Mouse (Mus musculus) testis, postnatal 10 days (tissue): ENCODE measurements around the gene Asic3.

ENCODE experiments used
- DNase-seq: peaks from one replicate; pipeline ENCODE4 v3.0.0; 2021; ENCODE audit warnings: low spot score

Asic3 gene

GRCm38 (mm10) chr5:24423129-24424003, 10.2 kb downstream of the Asic3 start, which contains the start of the genes Cdk5 and Slc4a2:
Gene Cdk5, minus strand, starts transcription at chr5:24423530.
Gene Slc4a2, plus strand, starts transcription at chr5:24423837.
- DNase-seq, result peak; percentile 98

GRCm38 (mm10) chr5:24424004-24424781, 11.0 kb downstream of the Asic3 start:
- no peak for DNase-seq

GRCm38 (mm10) chr5:24424861-24425411, 11.7 kb downstream of the Asic3 start:
- DNase-seq, result peak; percentile 91

GRCm38 (mm10) chr5:24425421-24426036, 12.3 kb downstream of the Asic3 start:
- no peak for DNase-seq

GRCm38 (mm10) chr5:24426037-24426432, 12.8 kb downstream of the Asic3 start:
- no peak for DNase-seq

- no peak for DNase-seq
Observed at GRCm38 (mm10) chr5:24426556-24427284, 13.5 kb downstream of the Asic3 start.

GRCm38 (mm10) chr5:24427285-24427633, 14.1 kb downstream of the Asic3 start:
- no peak for DNase-seq

DNA sequence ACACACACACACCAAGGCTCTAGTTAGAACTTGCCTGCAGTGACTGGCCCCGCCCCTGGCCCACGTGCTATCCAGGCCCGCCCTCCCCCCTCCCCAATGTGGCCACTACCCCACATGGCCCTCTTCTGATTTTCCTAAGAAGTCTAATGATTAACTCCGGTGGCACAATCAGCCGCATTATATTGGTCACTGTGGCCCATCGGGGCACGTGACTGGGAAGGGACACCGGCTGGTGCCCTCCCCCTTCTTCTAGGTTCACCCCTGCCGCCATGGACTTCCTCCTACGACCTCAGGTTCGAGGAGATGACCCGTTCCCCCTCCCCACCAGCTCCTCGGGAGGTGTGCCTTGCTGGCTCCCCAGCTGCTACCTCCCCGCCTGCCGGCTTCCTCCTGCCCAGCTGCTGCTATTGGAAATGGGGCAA, 14.8 kb downstream of the Asic3 start:
- no peak for DNase-seq

GRCm38 (mm10) chr5:24428596-24428995, 15.4 kb downstream of the Asic3 start:
- DNase-seq, result no peak

GRCm38 (mm10) chr5:24433993-24434392, 20.8 kb downstream of the Asic3 start:
- DNase-seq, result no peak

GRCm38 (mm10) chr5:24441187-24441586, 28.0 kb downstream of the Asic3 start:
- no peak for DNase-seq

DNA sequence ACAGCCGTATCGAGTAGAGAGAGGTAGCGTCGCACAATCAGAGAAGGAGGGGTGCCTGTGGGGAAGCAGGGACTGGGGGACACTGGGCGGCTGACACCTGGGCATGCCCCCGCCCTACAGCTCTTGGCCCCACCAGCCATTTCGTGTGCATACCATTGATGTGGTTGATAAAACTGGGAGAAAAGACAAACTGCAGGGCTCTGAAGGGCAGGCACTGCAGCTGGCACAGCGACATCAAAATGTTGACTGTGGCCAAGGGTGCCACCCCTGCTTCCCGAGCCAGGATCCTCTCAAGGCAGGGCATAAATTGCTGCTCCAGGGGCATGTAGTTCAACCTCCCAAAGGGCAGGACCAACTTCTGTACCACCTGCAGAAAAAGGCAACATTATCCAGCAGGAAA, 28.8 kb downstream of the Asic3 start:
- DNase-seq, result no peak

- no peak for DNase-seq
Observed at GRCm38 (mm10) chr5:24443204-24443603, 30.0 kb downstream of the Asic3 start.

DNA sequence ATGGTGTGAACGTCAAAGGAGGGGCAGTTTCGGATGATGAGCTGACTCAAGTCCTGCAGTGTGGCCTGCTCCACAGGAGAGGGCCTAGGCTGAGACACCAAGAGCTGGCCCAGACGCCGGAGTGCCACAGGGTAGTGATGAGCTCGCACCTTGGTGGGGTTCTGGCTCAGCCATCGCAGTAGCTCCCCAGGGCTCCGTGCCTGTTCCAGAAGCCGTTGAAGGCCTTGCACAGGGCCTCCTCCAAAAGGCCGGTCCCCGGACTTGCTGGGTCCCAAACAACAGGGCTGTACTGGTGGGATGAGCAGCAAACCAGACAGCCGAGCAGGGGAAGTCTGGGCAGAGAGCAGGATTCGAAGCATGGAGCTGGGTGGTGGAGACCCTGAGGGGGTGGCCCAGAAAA, 30.7 kb downstream of the Asic3 start:
- no peak for DNase-seq

DNA sequence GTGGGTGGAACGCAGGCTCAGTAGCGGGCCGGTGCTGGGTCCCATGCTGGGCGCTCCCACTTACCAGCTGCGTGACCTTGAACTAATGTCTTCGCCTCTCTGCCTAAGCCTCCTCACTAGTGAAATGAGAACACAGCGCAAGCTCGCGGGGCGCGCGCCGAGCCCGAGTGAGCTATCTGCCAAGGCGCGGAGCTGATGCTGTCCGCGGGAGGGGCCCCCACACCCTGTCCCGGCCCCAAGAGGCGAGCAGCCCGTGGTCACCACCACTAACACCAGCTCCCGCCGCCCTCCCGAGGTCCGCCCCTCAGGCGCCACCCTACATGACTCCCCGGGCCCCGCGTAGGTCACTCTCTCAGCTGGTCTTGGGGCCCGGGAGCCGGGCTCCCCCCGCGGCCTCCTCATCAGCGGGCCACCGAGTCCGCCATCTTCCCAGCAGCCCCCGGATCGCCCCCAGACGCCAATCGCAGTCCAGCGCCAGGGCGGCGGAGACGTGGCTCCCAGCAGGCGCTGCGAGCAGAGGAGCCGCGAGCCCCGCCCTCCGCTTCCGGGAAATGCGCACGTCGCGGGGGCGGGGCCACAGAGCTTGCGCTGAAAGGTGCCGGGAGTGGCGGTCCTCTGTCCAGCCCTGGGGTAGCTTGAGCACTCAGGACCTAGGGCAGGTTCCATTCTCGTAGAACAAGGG, 31.7 kb downstream of the Asic3 start, which contains the start of gene Fastk:
Fastk (minus strand) TSS at position 542 of the 682 bp plus-strand sequence.
- DNase-seq, result peak; percentile 97

DNA sequence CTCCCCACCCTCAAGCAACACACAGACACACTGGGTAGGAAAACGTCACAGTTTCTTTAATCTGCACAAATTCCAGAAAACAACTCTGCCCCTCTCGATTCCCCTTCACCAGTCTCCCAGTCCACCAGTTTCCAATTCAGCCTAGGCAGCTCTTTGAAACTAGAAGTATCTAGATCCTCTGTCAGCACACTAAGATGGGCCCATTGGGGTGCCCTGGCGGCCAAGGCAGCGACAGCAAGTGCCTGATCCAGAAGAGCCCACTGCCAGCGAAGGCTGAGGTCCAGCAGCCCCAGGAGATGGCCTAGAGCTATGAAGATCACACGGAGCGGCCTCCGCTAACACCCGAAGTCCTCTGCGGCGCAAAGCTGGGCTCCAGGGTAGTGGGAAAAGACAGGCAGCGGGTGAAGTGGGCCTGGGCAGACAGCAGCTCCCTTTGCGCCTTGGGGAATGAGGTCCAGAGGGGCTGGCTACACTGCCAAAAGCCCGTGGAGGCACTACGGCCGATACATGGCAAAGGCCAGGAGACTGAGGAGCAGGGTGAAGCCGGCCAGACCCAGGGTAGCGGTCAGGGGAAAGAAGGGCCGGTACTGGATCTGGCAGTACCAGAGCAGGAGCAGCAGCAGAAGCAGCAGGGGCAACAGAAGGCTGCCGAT, 32.4 kb downstream of the Asic3 start:
- no peak for DNase-seq

DNA sequence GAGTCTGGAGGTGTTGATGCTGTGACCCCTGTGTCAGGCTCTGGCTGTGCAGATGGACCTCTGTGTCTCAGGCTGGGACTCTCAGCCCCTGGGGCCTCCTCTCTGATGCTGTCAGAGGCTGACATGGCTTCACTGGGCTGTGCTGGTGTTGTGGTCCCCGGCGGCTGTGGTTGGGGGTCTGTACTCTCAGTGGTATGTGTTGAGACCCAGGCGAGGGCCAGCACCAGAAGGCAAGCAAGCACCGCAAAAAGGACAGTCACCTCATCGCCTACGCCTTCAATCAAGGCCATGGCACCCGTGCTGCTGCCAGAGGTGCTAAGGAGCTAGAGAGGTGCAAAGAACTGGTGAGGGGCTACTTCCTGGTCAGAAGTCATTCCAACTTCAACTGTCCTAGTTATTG, 33.4 kb downstream of the Asic3 start:
- no peak for DNase-seq

DNA sequence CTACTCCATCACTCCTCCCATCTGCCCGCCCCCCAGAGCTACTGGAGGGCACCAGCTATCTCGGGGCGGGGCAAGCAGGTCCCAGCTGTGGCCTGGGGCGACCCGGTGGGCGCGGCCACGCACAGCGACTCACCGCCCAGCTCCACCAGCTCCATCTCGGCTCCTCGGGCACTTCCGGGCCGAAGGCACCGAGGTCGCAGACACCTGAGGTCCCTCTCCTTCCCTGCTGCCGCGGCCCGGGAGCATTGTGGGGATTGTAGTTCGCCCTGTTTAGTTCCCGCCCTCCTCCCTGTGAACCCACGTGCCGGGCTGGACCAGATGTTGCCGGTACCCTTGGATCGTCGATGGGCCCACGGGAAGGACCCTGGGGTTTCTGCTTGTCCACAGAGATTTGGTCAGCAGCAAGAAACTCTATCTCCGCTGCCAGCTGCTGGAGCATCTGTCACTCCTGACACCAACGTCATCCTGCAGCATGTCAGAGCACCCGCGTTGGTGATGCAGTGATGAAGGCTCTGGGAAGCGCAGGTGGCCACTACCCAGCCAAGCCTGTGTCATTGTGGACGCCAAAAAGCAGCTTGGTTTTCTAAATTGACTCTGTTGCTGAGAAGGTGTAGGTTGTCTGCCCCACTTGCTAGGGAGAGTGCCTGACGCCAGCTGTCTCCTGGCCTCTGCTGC, 34.6 kb downstream of the Asic3 start, which contains the start of gene Tmub1:
Tmub1 (minus strand) TSS at position 231 of the 675 bp plus-strand sequence.
- DNase-seq, result peak; percentile 88

DNA sequence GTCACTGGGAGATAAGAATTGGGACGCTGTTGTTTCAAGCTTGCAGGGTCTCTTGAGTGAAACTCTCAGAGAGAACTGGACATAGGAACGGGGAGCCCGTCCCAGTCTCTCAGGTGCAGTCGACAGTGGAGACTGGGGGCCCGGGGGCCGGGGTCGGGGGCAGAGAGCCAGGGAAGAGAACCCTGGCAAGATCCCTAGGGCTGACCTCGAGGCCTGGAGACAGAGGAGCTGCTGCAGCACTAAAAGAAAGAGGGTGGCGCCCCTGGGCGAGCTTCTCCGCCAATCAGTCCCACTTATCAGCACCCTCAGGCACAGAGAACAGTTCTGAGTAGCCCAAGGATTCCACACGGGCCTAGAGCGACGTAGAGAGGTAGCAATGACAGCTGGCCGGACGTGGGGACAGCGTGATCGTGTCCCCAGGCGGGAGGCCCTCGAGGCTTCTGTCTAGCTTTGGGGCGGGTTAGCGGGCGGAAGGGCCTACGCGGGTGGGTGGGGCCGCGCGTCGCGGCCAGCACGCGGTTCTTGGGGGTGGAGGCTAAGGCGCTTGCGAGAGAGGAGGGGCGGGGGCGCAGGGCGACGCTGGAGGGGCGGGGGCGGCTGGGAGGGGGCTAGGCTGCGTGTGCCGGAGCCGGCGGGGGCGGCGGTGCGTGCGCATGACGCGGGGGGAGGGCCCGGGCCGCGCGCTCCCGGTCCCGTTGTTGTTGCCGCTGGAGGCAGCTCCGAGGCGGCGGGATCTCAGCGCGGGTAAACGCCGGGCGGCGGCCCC, 38.3 kb downstream of the Asic3 start:
- peak; percentile 91 for DNase-seq
